Mouse (Mus musculus): ENCODE measurements around the gene Hrc. TPM values are rescaled to one million over a fixed set of nuclear protein-coding genes. Genes with fewer than 3 reads are reported as not detected.
A peak's percentile ranks its signal among the peaks of the same experiment; 100 is the strongest.

The Hrc gene
- polyA plus RNA-seq, 1 experiment from 2014 or later = not detected

DNA sequence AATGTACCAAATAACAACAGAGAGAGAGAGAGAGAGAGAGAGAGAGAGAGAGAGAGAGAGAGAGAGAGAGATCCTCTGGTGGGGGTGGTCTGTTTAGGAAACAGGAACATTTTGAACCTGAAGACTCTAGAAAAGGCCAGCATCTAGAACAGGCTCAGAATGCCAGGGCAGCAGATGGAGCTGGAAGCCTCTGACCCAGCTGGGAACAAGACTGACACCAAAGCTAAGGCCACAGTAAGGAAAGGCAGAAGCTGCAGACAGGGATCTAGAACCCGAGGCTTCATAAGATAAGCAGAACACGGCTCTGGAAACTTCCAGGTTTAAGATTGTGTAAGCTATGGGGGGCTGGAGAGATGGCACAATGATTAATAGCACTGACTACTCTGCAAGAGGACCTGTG lies 28.9 kb downstream of the Hrc start:
- Histone ChIP-seq H3K9ac (replicated peaks; ENCODE audit: low read length) (no peak overlapping the region), H3K4me1 (ENCODE audit: control insufficient read depth, insufficient read depth, low read length) (peaks cover 41% of the 10 kb centered on the region), H3K27ac (replicated peaks; ENCODE audit: low read depth, low read length) (no peak overlapping the region), H3K4me3 (replicated peaks; ENCODE audit: low read depth, low read length) (no peak overlapping the region), H3K36me3 (ENCODE audit: control insufficient read depth, insufficient read depth, low read length) (peaks cover 7% of the 10 kb centered on the region; the same call in 1 of the 2 replicates), H3K4me2 (ENCODE audit: low read length) (no peak overlapping the region), H3K27me3 (ENCODE audit: control insufficient read depth, insufficient read depth, low read length) (peaks cover 5% of the 10 kb centered on the region), H3K9me3 (ENCODE audit: control insufficient read depth, low read length) (no peaks in the 10 kb centered on the region)
- DNase-seq (no peak), ATAC-seq (ENCODE audit: low FRiP score, low TSS enrichment) (no peak)
- 89% methylated on average over 2 of the region's 2 CpGs for WGBS

DNA sequence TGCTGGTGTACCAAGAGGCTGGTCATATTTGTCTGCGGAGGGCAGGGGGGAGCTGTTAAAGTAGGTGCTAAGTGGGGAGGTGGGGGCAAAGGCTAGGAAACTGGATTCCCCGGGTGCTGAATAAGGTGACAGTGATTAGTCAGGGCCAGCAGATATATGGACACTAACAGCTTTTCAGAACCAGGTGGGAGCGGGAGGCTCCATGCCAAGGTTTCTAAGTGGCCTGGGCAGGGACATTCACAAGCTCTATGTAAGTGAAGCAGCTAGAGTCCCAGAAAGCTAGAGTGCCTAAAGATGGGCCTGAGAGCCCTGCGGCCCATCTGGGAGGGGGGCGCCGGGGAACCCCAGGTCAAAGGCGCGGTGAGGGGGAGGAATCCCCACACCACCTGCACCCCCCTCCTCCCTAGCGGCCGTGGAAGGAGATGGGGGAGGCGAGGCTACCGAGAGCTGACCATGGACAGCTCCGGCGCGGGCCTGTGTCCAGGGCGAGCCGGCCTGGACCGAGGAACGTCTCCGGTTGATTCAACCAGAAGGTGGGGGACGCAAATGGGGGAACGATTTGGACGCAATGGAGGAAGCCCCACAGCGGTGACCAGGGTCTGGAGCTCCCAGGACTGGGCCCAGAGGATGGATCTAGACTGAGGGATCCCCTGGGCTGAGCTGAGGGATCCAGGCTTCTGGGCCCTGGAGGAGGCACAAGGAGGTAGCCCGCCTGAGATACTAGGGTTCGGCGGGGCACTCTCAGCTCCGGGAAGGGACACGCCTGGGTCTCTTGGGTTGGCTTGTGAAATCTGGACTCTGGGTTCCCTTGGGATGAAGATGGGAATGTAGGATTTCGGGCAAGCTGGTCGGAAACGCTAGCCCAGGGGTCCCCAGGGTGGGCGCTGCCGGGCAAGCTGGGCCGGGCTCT lies 30.9 kb downstream of the Hrc start:
- ATAC-seq (ENCODE audit: low FRiP score, low TSS enrichment) (no peak), DNase-seq (peak; percentile 67)
- 3% methylated on average over 35 of the region's 35 CpGs for WGBS
- Histone ChIP-seq H3K4me2 (ENCODE audit: low read length) (peak overlapping the region; percentile 89), H3K9ac (replicated peaks; ENCODE audit: low read length) (peak overlapping the region; percentile 80), H3K4me3 (replicated peaks; ENCODE audit: low read depth, low read length) (peak overlapping the region; percentile 83), H3K27me3 (ENCODE audit: control insufficient read depth, insufficient read depth, low read length) (peaks cover 16% of the 10 kb centered on the region), H3K36me3 (ENCODE audit: control insufficient read depth, insufficient read depth, low read length) (no peaks in the 10 kb centered on the region), H3K27ac (replicated peaks; ENCODE audit: low read depth, low read length) (peak overlapping the region; percentile 81), H3K9me3 (ENCODE audit: control insufficient read depth, low read length) (no peaks in the 10 kb centered on the region), H3K4me1 (ENCODE audit: control insufficient read depth, insufficient read depth, low read length) (peaks cover 52% of the 10 kb centered on the region)

DNA sequence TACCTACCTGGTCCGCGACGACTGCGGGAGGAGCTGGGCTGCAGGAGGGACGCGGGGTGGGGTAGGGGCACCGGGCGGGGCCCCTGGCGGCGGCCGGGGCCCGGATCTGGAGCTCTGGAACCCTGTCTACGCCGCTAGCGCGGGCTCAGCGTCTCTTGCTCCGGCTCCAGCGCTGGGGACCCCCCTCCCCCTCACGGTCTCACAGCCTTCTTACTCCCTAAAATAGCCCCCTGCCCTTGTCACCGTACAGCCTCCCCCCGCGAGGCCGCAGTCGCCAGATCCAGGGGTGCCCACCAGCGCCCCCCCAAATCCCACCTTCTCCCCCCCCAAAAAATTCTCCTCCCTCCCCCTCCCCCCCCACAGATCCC lies 31.5 kb downstream of the Hrc start, which contains the start of gene Ppfia3:
Gene Ppfia3, minus strand, starts transcription at position 368 of the 368 bp plus-strand sequence.
- Histone ChIP-seq H3K4me1 (ENCODE audit: control insufficient read depth, insufficient read depth, low read length) (peaks cover 46% of the 10 kb centered on the region), H3K27me3 (ENCODE audit: control insufficient read depth, insufficient read depth, low read length) (peaks cover 16% of the 10 kb centered on the region), H3K9me3 (ENCODE audit: control insufficient read depth, low read length) (no peaks in the 10 kb centered on the region), H3K36me3 (ENCODE audit: control insufficient read depth, insufficient read depth, low read length) (no peaks in the 10 kb centered on the region), H3K27ac (replicated peaks; ENCODE audit: low read depth, low read length) (peak within 1 kb of the TSS; percentile 81), H3K4me3 (replicated peaks; ENCODE audit: low read depth, low read length) (peak within 1 kb of the TSS; percentile 83), H3K4me2 (ENCODE audit: low read length) (peak within 1 kb of the TSS; percentile 89), H3K9ac (replicated peaks; ENCODE audit: low read length) (peak within 1 kb of the TSS; percentile 80)
- ATAC-seq (ENCODE audit: low FRiP score, low TSS enrichment) (peak; percentile 54; the same call in 1 of the 2 replicates), DNase-seq (peak; percentile 84)
- 2% methylated on average over 23 of the region's 26 CpGs for WGBS

DNA sequence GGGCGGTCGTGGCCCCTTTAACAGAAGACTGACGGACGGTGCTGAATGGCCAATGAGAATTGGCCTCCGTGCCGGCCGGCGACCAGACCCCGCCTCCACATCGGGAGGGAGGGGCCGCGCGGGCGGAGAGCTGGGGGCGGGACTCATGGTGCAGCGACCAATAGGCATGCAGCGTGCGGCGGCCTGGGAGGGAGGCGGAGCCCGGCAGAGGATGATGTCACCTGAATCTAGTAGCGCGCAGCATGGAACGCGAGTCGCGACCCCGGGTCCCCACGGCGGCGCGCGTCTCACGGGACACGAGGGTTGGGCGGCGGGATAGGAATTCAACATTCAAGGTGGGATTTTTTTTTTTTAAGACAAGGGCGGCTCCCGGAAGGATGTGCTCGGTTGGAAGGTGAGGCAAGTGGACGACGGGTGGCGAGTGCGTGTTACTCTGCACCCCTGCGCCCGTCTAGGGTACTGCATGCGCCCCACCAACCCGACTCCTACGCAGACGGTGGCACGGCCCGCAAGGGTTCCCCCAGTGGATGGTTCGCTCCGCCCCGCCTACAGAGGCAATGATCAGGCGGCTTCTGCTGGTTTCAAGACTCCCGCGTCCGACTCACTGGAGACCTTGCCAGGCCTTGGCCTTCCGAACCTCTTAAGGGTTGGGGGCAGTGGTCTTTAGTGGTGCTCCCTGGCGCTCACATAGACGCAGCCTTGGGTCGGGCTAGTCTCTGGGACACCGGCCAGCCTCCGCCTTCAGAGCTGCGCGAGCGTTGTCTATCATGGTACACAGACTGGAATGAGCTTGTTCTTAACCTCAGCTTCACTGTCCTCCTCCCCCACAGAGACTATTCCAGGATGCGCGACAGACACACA lies 32.2 kb downstream of the Hrc start:
- Histone ChIP-seq H3K4me3 (replicated peaks; ENCODE audit: low read depth, low read length) (peak overlapping the region; percentile 83), H3K27ac (replicated peaks; ENCODE audit: low read depth, low read length) (peak overlapping the region; percentile 81), H3K9me3 (ENCODE audit: control insufficient read depth, low read length) (no peaks in the 10 kb centered on the region), H3K27me3 (ENCODE audit: control insufficient read depth, insufficient read depth, low read length) (peaks cover 16% of the 10 kb centered on the region), H3K36me3 (ENCODE audit: control insufficient read depth, insufficient read depth, low read length) (peaks cover 3% of the 10 kb centered on the region; the same call in 1 of the 2 replicates), H3K4me1 (ENCODE audit: control insufficient read depth, insufficient read depth, low read length) (peaks cover 40% of the 10 kb centered on the region), H3K9ac (replicated peaks; ENCODE audit: low read length) (peak overlapping the region; percentile 80), H3K4me2 (ENCODE audit: low read length) (peak overlapping the region; percentile 89)
- under 1% methylated on average over 70 of the region's 70 CpGs for WGBS
- peak; percentile 98 for DNase-seq
- peak; percentile 92 for ATAC-seq (ENCODE audit: low FRiP score, low TSS enrichment)

DNA sequence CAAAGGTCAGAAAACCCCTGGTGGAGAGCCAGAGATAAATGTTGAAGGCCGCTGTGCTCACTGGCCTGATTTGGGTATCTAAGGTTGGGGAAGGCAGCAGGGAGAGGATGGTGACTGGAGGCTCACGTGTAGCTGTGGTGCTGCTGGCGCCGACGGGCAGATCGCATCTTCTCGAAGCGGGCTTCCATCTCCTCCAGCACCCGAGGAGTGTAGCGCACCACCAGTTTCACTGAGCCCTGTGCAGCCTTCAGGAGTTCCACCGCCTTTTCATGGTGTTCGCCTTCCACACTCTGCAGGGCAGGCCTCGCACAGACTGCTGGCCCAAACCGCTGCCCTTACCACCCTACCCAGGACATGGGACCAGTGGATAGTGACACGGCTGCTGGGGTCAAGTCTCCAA lies 33.1 kb downstream of the Hrc start:
- Histone ChIP-seq H3K4me3 (replicated peaks; ENCODE audit: low read depth, low read length) (peak overlapping the region; percentile 83), H3K27me3 (ENCODE audit: control insufficient read depth, insufficient read depth, low read length) (peaks cover 16% of the 10 kb centered on the region), H3K4me1 (ENCODE audit: control insufficient read depth, insufficient read depth, low read length) (peaks cover 34% of the 10 kb centered on the region)

DNA sequence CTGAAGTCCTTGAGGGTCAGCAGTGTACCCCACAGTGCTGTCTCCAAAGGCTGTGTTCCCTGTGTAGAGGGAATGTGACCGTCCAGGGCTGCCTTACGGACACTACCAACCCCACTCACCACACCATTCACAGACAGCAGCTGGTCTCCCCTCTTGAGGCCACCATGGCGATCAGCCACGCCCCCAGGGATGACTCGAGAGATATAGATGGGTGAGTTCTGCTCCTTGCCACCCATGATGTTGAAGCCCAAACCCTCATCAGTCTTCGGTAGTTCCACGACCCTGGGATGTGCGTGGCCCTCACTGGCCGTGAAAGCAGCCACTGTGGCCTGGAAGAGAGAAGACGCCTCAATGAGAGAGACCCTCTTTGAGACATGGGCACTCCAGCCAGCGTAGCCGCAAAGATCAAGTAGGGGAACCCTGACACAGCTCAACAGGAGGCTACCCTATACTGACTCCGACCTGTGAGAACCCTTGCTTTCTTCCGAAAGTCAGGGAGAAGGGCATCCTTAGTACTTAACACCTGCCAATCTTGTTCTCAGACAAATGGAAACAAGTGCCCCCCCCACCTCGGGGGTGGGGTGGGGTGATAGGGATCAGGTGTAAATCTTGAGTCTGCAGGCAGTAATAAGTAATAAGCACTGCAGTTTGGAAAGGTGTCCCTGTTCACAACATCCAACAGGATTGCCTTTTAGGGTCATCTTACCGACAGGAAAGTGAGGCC lies 34.1 kb downstream of the Hrc start:
- Histone ChIP-seq H3K36me3 (ENCODE audit: control insufficient read depth, insufficient read depth, low read length) (peaks cover 23% of the 10 kb centered on the region), H3K9ac (replicated peaks; ENCODE audit: low read length) (no peak overlapping the region), H3K9me3 (ENCODE audit: control insufficient read depth, low read length) (no peaks in the 10 kb centered on the region), H3K27me3 (ENCODE audit: control insufficient read depth, insufficient read depth, low read length) (peaks cover 16% of the 10 kb centered on the region), H3K4me2 (ENCODE audit: low read length) (peak overlapping the region; percentile 93), H3K4me1 (ENCODE audit: control insufficient read depth, insufficient read depth, low read length) (peaks cover 34% of the 10 kb centered on the region), H3K27ac (replicated peaks; ENCODE audit: low read depth, low read length) (no peak overlapping the region), H3K4me3 (replicated peaks; ENCODE audit: low read depth, low read length) (peak overlapping the region; percentile 48; the same call in 1 of the 2 replicates)
- ATAC-seq (ENCODE audit: low FRiP score, low TSS enrichment) (no peak), DNase-seq (no peak)
- 75% methylated on average over 16 of the region's 16 CpGs for WGBS

More for the DNA sequence above, 33.1 kb downstream of the Hrc start:
- peak overlapping the region; percentile 89 for H3K4me2 ChIP-seq (ENCODE audit: low read length)
- 0 out of 2 replicates have a peak overlapping the region, but pooled peaks have one; percentile 81 for H3K27ac ChIP-seq (replicated peaks; ENCODE audit: low read depth, low read length)
- H3K9ac ChIP-seq (replicated peaks; ENCODE audit: low read length) = peak overlapping the region; percentile 64
- no peak for ATAC-seq (ENCODE audit: low FRiP score, low TSS enrichment)
- peaks cover 12% of the 10 kb centered on the region for H3K36me3 ChIP-seq (ENCODE audit: control insufficient read depth, insufficient read depth, low read length)
- no peaks in the 10 kb centered on the region for H3K9me3 ChIP-seq (ENCODE audit: control insufficient read depth, low read length)
- peak; percentile 11 for DNase-seq
- 81% methylated on average over 15 of the region's 15 CpGs for WGBS

DNA sequence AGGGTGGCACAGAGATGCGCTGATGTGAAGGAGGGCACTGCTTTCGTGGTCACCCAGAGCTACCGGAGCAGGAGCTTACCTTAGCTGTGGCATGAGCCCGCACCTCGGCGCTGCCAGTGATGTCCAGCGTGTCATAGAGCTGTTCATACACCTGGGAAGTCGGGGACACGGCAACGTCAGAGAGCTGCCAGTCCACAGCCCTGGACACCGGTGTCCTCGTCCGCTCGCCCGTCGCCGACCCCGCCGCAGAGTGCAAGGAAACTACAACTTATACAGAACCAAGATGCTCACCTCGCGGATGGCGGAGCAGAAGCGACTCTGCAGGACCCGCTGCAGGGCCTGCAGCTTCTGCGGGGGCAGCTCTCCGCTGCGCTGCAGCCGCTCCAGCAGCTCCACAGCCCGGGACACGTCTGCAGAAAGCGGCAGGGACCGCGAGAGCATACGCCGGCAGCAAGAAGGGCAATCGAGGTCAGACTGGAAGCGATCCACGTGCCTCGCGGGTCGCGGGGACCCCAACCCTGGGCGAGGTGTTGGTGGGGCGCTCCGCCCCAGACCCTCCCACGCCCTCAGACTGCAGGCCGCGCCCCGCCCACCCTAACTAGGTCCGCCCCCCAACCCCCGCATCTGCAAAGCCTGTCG lies 34.9 kb downstream of the Hrc start:
- H3K27ac ChIP-seq (replicated peaks; ENCODE audit: low read depth, low read length) = no peak overlapping the region
- H3K27me3 ChIP-seq (ENCODE audit: control insufficient read depth, insufficient read depth, low read length) = peaks cover 16% of the 10 kb centered on the region
- H3K4me3 ChIP-seq (replicated peaks; ENCODE audit: low read depth, low read length) = peak overlapping the region; percentile 48
- peaks cover 29% of the 10 kb centered on the region for H3K4me1 ChIP-seq (ENCODE audit: control insufficient read depth, insufficient read depth, low read length)
- H3K4me2 ChIP-seq (ENCODE audit: low read length) = peak overlapping the region; percentile 93
- ATAC-seq (ENCODE audit: low FRiP score, low TSS enrichment) (peak; percentile 1; the same call in 1 of the 2 replicates), DNase-seq (peak; percentile 64)
- WGBS = 9% methylated on average over 52 of the region's 52 CpGs
- H3K9ac ChIP-seq (replicated peaks; ENCODE audit: low read length) = peak overlapping the region; percentile 56
- no peaks in the 10 kb centered on the region for H3K9me3 ChIP-seq (ENCODE audit: control insufficient read depth, low read length)
- H3K36me3 ChIP-seq (ENCODE audit: control insufficient read depth, insufficient read depth, low read length) = peaks cover 27% of the 10 kb centered on the region
